Mouse (Mus musculus) lung, adult 2 months (tissue): ENCODE measurements around the gene Zfr2.

Experiments used
- CTCF ChIP-seq: fragments of 200-500 bp; IDR thresholded peaks from 2 replicates; pipeline ENCODE4 v1.5.1; 2011; ENCODE audit warnings: mild to moderate bottlenecking, low read length, control low read depth; ENCODE audit not compliant: insufficient read depth
- POLR2A ChIP-seq: fragments of 200-500 bp; IDR thresholded peaks from 2 replicates; pipeline ENCODE4 v1.6.1; 2011; ENCODE audit warnings: low read depth, mild to moderate bottlenecking, control low read depth, low read length, borderline replicate concordance; ENCODE audit errors: extremely low read depth

DNA sequence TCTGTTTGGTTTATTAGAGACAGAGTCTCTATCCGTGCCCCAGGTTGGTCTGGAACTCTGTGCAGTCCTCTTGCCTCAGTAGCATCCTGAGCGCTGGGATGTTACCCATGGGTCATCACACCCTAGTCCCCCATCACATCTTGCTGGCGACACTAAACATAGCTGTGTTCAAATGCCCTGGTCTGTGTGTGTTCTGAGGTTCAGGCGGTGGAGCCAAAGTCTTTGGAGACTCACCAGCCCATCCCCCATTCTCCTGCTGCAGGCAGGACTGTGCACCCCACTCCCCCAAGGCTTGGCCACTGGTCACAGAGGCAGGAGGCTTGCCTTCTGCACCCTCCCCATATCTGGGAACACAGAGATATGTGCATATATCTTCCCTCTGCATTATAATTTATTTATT, 28.8 kb upstream of the Zfr2 start:
- no peak for TF ChIP-seq POLR2A
- TF ChIP-seq CTCF = no peak
